Mouse (Mus musculus) embryonic facial prominence, embryonic 12.5 days (tissue): ENCODE measurements around the gene Olfr353. TPM values are rescaled to one million over a fixed set of nuclear protein-coding genes. Genes with fewer than 3 reads are reported as not detected.

ENCODE experiments used
- ATAC-seq: fragments of 200-750 bp; cut with Nextera tagmentation; 2 replicates; pipeline ENCODE4 v1.8.0; 2017; ENCODE audit not compliant: insufficient number of reproducible peaks, insufficient read depth, low FRiP score, low TSS enrichment
- H3K27ac ChIP-seq: fragments of 300-500 bp; sonication (generic); 2 replicates; pipeline ENCODE4 v1.5.1; 2016; ENCODE audit warnings: mild to moderate bottlenecking
- H3K27me3 ChIP-seq: fragments of 300-500 bp; sonication (generic); 2 replicates; pipeline ENCODE4 v1.6.1; 2016; ENCODE audit warnings: mild to moderate bottlenecking, moderate library complexity
- H3K36me3 ChIP-seq: fragments of 300-500 bp; sonication (generic); 2 replicates; pipeline ENCODE4 v1.6.1; 2016; ENCODE audit warnings: mild to moderate bottlenecking
- H3K4me1 ChIP-seq: fragments of 300-500 bp; sonication (generic); 2 replicates; pipeline ENCODE4 v1.6.1; 2016
- H3K4me2 ChIP-seq: fragments of 300-500 bp; sonication (generic); replicated peaks from 2 replicates; pipeline ENCODE4 v1.6.1; 2016; ENCODE audit warnings: mild to moderate bottlenecking, moderate library complexity
- H3K4me3 ChIP-seq: fragments of 300-500 bp; sonication (generic); 2 replicates; pipeline ENCODE4 v1.5.1; 2016; ENCODE audit warnings: mild to moderate bottlenecking
- H3K9ac ChIP-seq: fragments of 300-500 bp; sonication (generic); 2 replicates; pipeline ENCODE4 v1.6.1; 2016; ENCODE audit warnings: mild to moderate bottlenecking, moderate library complexity
- H3K9me3 ChIP-seq: fragments of 300-500 bp; sonication (generic); 2 replicates; pipeline ENCODE4 v1.6.1; 2016; ENCODE audit warnings: mild to moderate bottlenecking, moderate library complexity
- WGBS: fragments of 180-500 bp; shearing (Covaris S2); methylation state at CpG from one replicate; pipeline ENCODE4 v1.1.7; 2016; 5-methylcytosine and 5-hydroxymethylcytosine counted together
- polyA plus RNA-seq: library from polyadenylated mRNA; unstranded; fragments of >200 nt; fragmentation: Nextera tagmentation; extraction: Ambion mirVana; gene quantifications from 2 replicates; pipeline ENCODE4 v1.2.1, GENCODE M21; 2016

The Olfr353 gene
- not detected in 2 replicates for polyA plus RNA-seq

- no peak within 1 kb of the TSS for H3K27ac ChIP-seq
- no peak for ATAC-seq
- no peak within 1 kb of the TSS for H3K9ac ChIP-seq
- H3K4me3 ChIP-seq: no peak within 1 kb of the TSS
- H3K9me3 ChIP-seq: peaks cover 4% of the 10 kb centered on the region
- no peaks in the 10 kb centered on the region for H3K27me3 ChIP-seq
- H3K4me2 ChIP-seq: no peak within 1 kb of the TSS
- no peaks in the 10 kb centered on the region for H3K4me1 ChIP-seq
- H3K36me3 ChIP-seq: no peaks in the 10 kb centered on the region
Observed at GRCm38 (mm10) chr2:36892836-36893235, at the start of gene Olfr353. Gene Olfr353 (minus strand): TSS chr2:36892936.

DNA sequence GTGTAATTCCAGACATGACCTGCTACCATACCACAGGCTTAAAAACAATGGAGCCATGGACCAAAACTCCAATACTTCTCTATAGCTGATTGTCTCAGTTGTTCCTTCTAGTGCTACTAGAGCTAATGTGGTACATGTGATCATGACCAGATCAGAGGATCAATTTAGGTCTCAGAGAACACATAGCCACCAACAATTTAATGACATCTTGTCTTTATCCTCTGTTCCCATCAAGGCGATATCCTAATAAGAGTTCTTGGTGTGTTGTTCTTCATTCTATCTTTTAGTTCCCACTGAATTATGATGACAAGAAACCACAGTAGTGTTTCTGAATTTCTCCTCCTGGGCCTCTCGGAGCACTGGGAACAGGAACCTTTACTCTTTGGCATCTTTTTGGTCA lies 44.1 kb upstream of the Olfr353 start, which contains the start of gene Olfr356:
Gene Olfr356 (plus strand): TSS at position 301 of the 400 bp plus-strand sequence.
- Histone ChIP-seq H3K4me2 (no peak within 1 kb of the TSS), H3K36me3 (no peaks in the 10 kb centered on the region), H3K4me3 (no peak within 1 kb of the TSS), H3K27ac (no peak within 1 kb of the TSS), H3K4me1 (no peaks in the 10 kb centered on the region), H3K9ac (no peak within 1 kb of the TSS), H3K27me3 (no peaks in the 10 kb centered on the region), H3K9me3 (peaks cover 15% of the 10 kb centered on the region; the same call in 1 of the 2 replicates)
- ATAC-seq: no peak
- WGBS: 86% methylated on average over 2 of the region's 2 CpGs

DNA sequence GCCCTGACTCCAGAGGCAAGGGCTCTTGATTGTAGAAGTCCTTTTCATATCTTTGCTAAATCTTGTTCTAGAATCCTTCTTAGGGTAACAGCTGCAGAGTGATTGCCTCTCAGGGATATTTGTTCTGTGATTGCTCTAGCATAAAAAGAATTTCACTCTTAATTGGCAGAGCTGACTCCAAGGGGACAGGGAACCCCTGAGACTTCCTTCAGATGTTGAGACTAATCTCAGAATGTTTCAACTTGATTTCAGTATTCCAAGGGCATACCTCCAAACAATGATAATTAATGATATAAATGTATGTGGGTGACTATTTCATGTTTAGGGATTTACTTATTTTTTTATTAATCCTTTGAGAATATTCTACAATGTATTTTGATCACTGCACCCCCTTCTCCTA lies 36.1 kb upstream of the Olfr353 start, which contains the start of gene Olfr355:
Gene Olfr355 (minus strand): TSS at position 101 of the 400 bp plus-strand sequence.
- no peak within 1 kb of the TSS for H3K9ac ChIP-seq
- H3K27ac ChIP-seq: no peak within 1 kb of the TSS
- no peak for ATAC-seq
- H3K4me1 ChIP-seq: no peaks in the 10 kb centered on the region
- H3K4me3 ChIP-seq: no peak within 1 kb of the TSS
- no peaks in the 10 kb centered on the region for H3K36me3 ChIP-seq
- no peaks in the 10 kb centered on the region for H3K9me3 ChIP-seq
- no peaks in the 10 kb centered on the region for H3K27me3 ChIP-seq
- no peak within 1 kb of the TSS for H3K4me2 ChIP-seq

DNA sequence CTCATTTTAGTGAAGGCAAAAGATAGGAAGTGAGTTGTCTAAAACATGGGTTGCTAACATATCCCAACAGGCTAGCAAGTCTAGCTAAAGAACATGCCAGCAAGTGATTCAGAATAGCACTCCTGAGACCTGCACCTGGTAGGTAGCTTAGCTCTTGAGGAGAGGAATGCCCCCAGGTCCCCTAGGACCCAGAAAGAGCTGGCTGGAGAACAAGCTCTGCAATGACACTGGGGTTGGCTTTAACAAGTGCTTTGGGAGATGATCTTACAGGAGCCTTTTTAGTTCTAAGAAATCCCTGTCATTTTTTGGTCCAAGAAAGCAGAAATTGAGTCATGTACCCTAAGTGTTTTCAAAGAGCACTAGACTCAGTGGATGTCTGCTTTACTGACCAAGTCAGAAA lies 12.6 kb upstream of the Olfr353 start, which contains the start of gene Olfr354:
Gene Olfr354 (plus strand): TSS at position 301 of the 400 bp plus-strand sequence.
- no peaks in the 10 kb centered on the region for H3K36me3 ChIP-seq
- H3K27ac ChIP-seq: no peak within 1 kb of the TSS
- no peak for ATAC-seq
- no peak within 1 kb of the TSS for H3K4me3 ChIP-seq
- H3K4me1 ChIP-seq: no peaks in the 10 kb centered on the region
- no peaks in the 10 kb centered on the region for H3K27me3 ChIP-seq
- no peak within 1 kb of the TSS for H3K9ac ChIP-seq
- no peak within 1 kb of the TSS for H3K4me2 ChIP-seq
- peaks cover 13% of the 10 kb centered on the region; the same call in 1 of the 2 replicates for H3K9me3 ChIP-seq

GRCm38 (mm10) chr2:36897114-36897513 lies 4.4 kb upstream of the Olfr353 start:
- no peaks in the 10 kb centered on the region for H3K27me3 ChIP-seq
- H3K4me2 ChIP-seq: no peak overlapping the region
- H3K36me3 ChIP-seq: no peaks in the 10 kb centered on the region
- H3K27ac ChIP-seq: no peak overlapping the region
- no peak overlapping the region for H3K4me3 ChIP-seq
- H3K9ac ChIP-seq: no peak overlapping the region
- no peaks in the 10 kb centered on the region for H3K4me1 ChIP-seq
- no peak for ATAC-seq
- H3K9me3 ChIP-seq: peaks cover 9% of the 10 kb centered on the region

DNA sequence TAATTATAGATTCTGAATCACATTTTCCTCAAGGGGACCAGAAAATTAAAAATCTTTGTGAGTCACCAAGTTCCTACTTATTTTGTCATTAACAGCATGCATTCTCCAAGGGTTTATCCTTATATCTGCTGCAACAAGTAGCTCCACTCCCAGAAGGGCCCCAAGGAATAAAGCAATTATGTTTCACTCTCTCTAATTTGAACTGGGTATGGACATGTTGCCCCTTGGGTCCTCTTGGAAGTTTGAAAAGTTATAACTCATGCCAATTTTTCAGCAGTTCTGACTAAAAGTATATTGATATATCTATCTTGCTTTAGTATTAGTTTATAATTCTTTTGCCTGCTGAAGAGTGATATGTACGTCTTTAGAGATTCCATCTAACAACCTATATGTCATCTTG lies 24.6 kb downstream of the Olfr353 start, which contains the start of gene Olfr352:
Gene Olfr352 (plus strand): TSS at position 301 of the 400 bp plus-strand sequence.
- peaks cover 6% of the 10 kb centered on the region; the same call in 1 of the 2 replicates for H3K9me3 ChIP-seq
- H3K9ac ChIP-seq: no peak within 1 kb of the TSS
- no peaks in the 10 kb centered on the region for H3K36me3 ChIP-seq
- no peaks in the 10 kb centered on the region for H3K27me3 ChIP-seq
- 81% methylated on average over 1 of the region's 1 CpGs for WGBS
- no peak within 1 kb of the TSS for H3K4me3 ChIP-seq
- no peaks in the 10 kb centered on the region for H3K4me1 ChIP-seq
- ATAC-seq: no peak
- H3K27ac ChIP-seq: no peak within 1 kb of the TSS
- H3K4me2 ChIP-seq: no peak within 1 kb of the TSS

GRCm38 (mm10) chr2:36862560-36862959 lies 30.2 kb downstream of the Olfr353 start, which contains the start of gene Olfr351:
Gene Olfr351 (minus strand): TSS chr2:36862660.
- Histone ChIP-seq H3K9me3 (peaks cover 6% of the 10 kb centered on the region; the same call in 1 of the 2 replicates), H3K4me1 (no peaks in the 10 kb centered on the region), H3K4me2 (no peak within 1 kb of the TSS), H3K9ac (no peak within 1 kb of the TSS), H3K36me3 (no peaks in the 10 kb centered on the region), H3K27ac (no peak within 1 kb of the TSS), H3K27me3 (no peaks in the 10 kb centered on the region), H3K4me3 (no peak within 1 kb of the TSS)
- WGBS: 81% methylated on average over 1 of the region's 1 CpGs
- ATAC-seq: no peak

- no peak for ATAC-seq
- Histone ChIP-seq H3K27ac (no peak within 1 kb of the TSS), H3K4me1 (no peaks in the 10 kb centered on the region), H3K9me3 (peaks cover 7% of the 10 kb centered on the region; the same call in 1 of the 2 replicates), H3K4me3 (no peak within 1 kb of the TSS), H3K9ac (no peak within 1 kb of the TSS), H3K27me3 (no peaks in the 10 kb centered on the region), H3K36me3 (no peaks in the 10 kb centered on the region), H3K4me2 (no peak within 1 kb of the TSS)
- WGBS: 83% methylated on average over 1 of the region's 1 CpGs
Observed at GRCm38 (mm10) chr2:36846010-36846409, 46.7 kb downstream of the Olfr353 start, which contains the start of gene Olfr350. Gene Olfr350 (plus strand): TSS chr2:36846310.

Other genes starting within 250 kb of the Olfr353 start
- gene Olfr346, start 207.1 kb downstream of the Olfr353 start, polyA plus RNA-seq: not detected in 2 replicates
- not detected in 2 replicates for gene Olfr347, start 161.0 kb downstream of the Olfr353 start, polyA plus RNA-seq
- not detected in 2 replicates for gene Olfr348, start 108.7 kb downstream of the Olfr353 start, polyA plus RNA-seq
- gene Olfr50, start 102.4 kb downstream of the Olfr353 start, polyA plus RNA-seq: not detected in 2 replicates
- not detected in 2 replicates for gene Olfr3, start 75.9 kb downstream of the Olfr353 start, polyA plus RNA-seq
- gene Olfr350, start 46.6 kb downstream of the Olfr353 start, polyA plus RNA-seq: not detected in 2 replicates
- not detected in 2 replicates for gene Olfr351, start 30.3 kb downstream of the Olfr353 start, polyA plus RNA-seq
- gene Olfr352, start 24.5 kb downstream of the Olfr353 start, polyA plus RNA-seq: not detected in 2 replicates
- not detected in 2 replicates for gene Olfr354, start 12.7 kb upstream of the Olfr353 start, polyA plus RNA-seq
- gene Olfr355, start 36.0 kb upstream of the Olfr353 start, polyA plus RNA-seq: not detected in 2 replicates
- gene Olfr356, start 44.2 kb upstream of the Olfr353 start, polyA plus RNA-seq: not detected in 2 replicates
- not detected in 2 replicates for gene Olfr357, start 100.9 kb upstream of the Olfr353 start, polyA plus RNA-seq
- gene Olfr358, start 116.4 kb upstream of the Olfr353 start, polyA plus RNA-seq: not detected in 2 replicates
- gene Olfr360, start 172.8 kb upstream of the Olfr353 start, polyA plus RNA-seq: not detected in 2 replicates
- not detected in 2 replicates for gene Olfr361, start 196.4 kb upstream of the Olfr353 start, polyA plus RNA-seq
- gene Olfr362, start 225.0 kb upstream of the Olfr353 start, polyA plus RNA-seq: not detected in 2 replicates
- not detected in 2 replicates for gene Olfr364-ps1, start 246.4 kb upstream of the Olfr353 start, polyA plus RNA-seq